Mouse (Mus musculus) heart, adult 9 months (tissue): ENCODE measurements at regions not wholly inside any gene's neighbourhood (a gene's known extent, or its start where the extent isn't known, plus 50 kb on each side); places are given as distances from the start of the nearest gene placed in this dataset.
"Not testable (repeated sequence)": the region's sequence is repeated elsewhere in the genome, so short reads cannot be mapped to it uniquely, and the experiment has no call there.

Experiments used
- DNase-seq, 2 experiments: peaks; one replicate each; pipeline ENCODE4 v3.0.0; 2022; ENCODE audit warnings: low spot score in 2 of 2

DNA sequence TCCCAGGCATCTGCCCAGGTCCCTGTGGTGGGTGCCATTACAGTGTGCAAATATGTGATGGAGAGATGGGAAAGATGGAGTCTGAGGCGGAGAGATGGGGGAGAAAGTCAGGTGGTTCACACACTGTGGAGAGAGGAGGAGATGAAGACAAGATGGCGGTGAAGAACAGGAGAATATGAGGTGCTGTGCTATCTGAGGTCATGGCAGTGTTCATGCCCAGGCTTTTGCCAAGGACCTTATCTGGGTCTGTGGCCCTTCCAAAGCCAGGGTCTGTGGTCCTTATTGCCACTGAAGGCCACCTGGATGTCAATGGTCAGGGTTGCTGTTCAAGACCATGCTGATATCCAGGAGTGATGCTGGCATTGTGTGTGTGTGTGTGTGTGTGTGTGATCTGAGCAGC, 212.8 kb downstream of the Diras2 start:
- no peak for DNase-seq

DNA sequence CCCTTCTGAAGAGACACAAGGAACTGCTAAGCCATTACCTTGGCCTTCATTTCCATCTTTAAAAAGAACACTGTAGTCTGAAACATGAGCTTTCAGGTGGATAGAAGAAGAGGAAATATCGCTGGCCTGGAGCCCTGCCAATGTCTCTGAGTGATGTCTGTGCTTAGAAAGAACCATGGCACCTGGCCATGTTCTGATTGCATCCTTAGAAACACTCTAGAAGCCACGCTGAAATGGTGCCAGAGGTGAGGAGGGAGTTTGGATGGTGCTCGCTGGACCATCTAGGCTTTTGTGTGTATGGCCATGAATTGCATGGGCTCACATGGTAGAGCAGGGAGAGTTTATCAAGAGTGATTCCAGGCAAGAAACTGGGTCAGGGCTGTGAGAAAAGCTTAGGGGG, 207.4 kb downstream of the Diras2 start:
- no peak for DNase-seq

DNA sequence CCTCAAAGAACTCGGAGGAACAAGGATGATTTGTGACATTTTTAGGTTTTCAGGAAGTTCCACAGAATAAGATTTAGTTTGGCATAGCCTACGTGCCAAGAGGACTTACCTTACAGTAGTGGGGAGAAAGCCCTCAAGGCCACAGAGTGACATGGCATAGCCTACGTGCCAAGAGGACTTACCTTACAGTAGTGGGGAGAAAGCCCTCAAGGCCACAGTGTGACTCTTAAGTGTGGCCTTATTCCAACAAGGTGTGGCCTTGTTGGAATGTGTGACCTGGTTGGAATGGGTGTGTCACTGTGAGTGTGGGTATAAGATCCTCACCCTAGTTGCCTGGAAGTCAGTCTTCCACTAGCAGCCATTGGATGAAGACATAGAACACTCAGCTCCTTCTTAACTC, 206.7 kb downstream of the Diras2 start:
- DNase-seq, result not testable (repeated sequence)

DNA sequence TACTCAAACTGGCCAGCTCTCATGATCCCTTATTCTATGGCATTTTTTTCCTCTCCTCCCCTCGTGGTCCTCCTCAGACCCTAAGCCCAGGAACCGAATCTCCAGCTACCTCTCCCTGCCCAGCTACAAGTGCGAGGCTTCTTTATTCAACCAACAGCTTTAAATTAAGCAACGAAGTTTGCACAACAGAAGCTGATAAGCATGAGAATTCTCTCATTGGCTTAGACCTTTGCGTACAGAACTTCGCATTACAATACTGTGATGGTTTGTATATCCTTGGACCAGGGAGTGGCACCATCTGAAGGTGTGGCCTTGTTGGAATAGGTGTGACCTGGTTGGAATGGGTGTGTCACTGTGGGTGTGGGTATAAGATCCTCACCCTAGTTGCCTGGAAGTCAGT, 205.4 kb downstream of the Diras2 start:
- DNase-seq, result not testable (repeated sequence)

DNA sequence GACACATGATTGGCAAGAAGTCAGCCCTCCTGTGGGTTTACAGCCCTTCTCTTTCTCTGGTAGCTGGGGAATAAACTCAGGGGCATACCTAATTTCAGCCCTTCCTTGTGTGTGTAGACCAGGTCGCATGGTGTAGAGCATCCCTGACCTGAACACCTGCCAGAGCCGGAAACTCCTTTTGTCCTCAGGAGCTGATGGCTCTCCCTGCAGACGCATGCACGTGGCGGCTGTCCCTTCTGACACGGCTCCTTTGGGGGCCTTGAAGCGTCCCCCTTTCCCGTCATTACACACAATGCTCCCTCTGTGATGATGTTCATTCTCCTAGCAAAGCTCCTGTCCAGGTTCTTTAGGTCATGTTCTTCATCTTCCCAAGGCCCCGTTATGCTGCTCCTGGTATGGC, 203.3 kb downstream of the Diras2 start:
- DNase-seq, result no peak

DNA sequence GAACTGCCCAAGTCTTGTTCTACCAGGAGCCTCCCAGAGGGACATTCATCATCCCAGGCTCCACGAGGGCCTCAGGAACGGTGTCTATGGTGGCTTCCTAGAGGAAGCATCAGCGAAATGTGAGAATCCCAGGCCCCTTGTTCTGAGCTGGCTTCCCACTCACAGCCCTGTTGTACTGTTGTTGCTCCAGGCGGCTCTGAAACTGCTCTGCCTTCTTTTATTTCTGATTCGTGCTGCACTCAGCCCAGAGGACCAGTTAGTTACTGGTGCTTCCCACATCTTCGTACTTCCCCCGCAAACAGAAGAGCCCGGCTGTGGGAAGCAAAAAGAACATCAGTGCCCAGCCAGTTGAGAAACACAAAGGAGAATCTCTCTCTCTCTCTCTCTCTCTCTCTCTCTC, 202.3 kb downstream of the Diras2 start:
- DNase-seq, result no peak

DNA sequence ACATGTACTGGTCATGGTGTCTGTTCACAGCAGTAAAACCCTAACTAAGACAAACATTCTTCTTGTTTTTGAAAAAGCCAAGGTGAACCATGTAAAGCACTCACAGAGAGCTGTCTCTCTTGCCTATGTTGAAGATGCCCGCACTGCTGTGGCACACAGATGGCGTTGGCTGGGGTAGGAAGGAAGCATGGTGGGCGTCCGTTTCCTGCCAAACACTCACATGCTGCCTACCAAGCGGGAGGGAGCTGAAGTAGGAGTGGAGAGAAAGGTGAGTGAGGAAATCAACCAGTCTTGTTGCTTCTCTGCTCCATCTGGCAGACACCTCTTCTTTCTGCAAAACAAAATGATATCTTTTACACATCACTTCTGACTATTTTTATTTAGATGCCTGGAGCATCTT, 200.0 kb downstream of the Diras2 start:
- DNase-seq, result no peak

DNA sequence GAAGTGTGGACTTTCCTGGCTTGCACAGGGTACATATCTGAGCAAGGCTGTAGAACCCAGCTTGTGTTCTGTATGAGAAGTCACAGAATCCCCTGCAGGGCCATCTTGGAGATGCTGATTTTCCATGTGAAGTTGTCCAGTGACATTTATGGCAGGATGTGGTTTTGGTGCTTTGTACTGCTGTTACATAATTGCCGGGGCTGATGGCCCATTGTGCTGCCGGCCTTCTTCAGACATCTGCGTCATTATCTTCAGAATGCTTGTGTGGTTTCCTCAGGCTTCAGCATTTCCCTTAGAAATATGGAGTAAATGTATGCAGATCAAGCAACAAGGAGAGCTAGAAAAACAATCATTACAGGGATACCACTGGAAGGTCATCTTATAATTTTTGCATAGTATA, 196.1 kb downstream of the Diras2 start:
- no peak for DNase-seq

DNA sequence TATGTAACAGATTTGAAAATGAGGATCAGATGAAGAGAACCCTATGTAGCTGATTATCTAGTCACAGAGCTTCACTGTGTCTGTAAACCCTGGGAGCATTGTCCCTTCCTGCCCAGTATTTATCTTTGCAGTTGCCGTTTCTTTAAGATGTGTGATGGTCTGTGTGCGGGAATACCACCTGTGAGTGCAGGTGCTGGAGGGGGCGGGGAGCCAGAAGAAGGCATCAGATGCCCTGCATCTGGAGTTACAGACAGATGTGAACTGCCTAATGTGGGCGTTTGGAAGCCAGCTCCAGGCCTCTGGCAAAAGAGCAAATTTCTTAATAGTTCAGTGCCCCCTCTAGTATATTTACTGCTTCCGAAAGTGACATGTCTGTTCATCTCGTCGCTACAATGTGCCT, 193.1 kb downstream of the Diras2 start:
- no peak for DNase-seq

DNA sequence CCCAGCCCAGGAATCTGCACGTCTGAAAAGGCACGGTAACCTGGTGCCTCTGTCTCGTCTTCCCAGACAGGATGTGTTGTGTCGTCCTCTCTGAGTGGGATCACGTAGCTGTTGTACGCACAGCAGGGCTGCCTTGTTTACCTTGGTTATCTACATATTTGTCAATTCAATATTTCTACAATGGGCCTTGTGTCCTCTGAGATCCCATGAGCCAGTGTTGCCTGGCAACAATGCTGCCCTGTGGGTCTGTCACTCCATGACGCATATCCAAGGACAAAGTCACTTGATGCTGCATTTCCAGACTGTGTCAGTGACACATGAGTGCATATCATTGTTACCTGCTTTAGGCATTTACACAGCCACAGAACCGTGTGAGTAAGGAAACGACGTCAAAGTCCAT, 191.9 kb downstream of the Diras2 start:
- no peak for DNase-seq

DNA sequence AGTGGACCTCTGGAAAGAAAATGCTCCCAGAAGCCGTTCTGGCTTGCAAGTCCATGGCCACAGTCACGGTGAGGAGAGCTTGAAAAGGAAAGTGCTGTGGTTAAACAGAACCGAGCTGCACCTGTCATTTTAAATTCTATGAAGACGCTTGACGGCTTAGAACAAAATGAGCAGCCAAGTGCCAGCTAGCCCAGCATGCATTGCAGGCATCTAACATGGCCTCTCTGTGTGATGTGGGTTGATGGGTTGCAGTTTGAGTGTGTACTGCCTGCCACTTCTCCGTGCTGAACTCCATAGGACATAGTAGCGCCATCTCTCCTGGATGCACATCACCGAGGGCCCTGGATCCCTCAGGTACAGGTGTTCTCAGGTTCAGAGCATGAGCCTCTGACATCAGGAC, 189.1 kb downstream of the Diras2 start:
- no peak for DNase-seq

DNA sequence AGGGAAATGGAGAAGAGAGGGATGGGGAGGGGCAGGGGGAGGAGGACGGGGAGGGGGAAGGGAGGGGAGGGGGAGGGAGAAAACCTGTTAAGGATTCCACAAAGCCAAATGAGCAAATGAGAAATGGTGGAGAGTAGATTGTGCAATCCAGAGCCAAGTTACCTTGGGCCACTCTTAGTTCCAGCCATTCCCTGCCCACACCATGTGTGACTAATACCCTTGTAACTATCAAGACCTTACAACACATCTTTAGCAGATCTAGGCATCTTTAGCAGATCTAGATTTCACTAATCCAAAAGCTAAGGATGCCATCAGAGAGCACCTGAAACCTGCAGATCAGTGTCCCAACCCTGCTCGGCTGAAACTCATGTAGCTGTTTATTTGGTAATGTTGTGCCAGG, 186.7 kb downstream of the Diras2 start:
- DNase-seq, result no peak

DNA sequence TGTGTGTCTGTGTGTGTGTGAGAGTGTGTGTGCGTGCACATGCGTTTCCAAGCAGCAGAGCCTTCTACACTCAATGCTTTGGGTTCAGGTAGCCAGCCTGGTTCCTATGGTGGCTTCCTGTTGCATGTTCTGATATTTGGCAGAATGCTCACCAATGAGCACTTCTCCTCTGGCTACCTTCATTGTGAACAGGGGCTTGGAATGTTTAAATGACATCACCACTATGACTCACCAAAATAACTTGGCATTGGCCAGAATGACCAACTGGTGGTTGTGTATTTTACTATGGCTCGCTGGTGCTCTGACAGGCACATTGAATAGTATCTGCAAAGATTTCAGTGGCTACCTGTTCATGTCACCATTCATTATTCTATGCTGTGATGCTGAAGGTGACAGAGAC, 186.2 kb downstream of the Diras2 start:
- peak; percentile 8 to 16 for DNase-seq

DNA sequence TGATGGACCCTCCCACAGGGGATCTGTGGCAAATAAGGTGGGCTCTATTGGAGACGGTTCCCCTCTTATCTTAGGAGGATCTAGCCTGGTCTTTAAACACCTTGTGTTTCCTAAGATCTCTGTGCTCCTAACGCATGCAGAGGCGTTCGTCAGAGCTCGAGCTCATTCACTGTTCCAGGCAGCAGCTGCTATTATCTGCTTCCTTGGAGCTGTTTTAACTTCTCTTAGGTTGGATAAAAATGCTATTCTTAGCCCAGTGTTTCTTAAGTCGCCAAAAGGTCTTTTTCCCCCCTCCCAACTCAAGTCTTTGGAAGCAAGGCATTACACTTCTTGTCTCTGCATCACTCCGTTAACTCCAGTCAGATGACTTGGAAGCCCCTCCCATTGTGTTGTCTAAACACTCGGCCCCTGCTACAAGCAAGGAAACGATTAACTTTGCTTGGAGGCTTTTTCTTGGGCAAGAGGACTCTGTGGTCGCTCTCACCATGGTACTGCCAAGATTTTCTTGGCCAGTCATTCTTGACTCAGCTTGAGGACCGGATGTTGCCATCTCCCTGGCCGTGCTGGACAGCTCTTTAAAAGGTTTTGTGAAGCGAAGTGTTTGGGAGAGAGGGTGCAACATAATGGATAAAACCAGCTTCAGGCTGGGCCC, 185.6 kb downstream of the Diras2 start:
- DNase-seq, result peak; percentile 2 to 11

DNA sequence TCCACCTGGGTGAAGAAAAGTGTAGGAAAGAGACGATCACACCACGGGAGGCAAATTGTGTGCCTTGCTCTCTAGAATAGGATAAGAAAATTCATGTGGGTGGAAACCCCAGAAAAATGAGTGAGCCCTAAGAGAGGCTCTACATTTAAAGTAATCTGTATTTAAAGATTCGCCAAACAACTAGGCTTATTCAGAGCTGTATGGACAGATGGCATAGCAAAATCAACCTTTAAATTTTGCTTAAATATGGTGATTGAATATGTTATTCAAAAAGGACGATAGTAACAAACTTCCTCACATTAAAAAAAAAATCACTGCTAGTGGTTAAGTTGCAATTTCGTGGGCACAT, 185.1 kb downstream of the Diras2 start:
- no peak for DNase-seq

DNA sequence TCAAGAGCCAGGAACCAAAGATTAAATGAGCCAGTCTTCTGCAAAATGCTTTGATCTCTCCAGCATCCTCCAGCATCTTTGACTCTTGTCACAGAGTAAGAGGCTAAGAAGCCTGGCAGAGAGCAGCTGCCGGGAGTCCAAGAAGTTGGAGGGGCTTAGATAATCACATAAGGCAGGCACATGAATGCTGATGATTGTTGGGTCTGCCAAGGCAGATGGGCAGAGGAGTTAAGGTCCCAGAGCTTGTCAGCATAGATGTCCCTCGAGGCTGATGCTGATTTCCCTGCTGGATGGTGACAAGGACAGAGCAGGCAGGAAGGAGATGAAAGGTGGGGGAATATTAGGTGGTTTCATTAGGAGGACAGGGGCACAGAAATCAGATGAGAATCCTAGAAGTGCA, 183.4 kb downstream of the Diras2 start:
- DNase-seq, result no peak

DNA sequence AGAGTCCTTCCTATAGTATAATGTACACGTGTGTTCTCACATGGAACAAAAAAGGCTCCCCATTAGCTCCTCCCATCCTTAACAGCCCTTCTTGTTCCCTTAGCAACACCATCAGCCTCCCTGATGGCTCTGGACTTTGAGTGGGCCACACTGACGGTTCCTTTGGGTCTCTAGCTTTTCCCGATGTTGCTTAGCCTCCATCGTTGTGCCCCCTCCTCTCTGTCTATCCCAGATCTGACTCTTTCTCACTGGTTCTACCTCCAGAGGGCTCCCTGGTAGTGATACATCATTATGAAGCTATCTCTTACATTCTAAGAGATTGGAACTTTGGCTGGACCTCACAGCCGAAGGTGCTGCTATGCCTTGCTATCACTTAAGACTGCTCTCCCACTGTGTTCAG, 181.5 kb downstream of the Diras2 start:
- no peak for DNase-seq

DNA sequence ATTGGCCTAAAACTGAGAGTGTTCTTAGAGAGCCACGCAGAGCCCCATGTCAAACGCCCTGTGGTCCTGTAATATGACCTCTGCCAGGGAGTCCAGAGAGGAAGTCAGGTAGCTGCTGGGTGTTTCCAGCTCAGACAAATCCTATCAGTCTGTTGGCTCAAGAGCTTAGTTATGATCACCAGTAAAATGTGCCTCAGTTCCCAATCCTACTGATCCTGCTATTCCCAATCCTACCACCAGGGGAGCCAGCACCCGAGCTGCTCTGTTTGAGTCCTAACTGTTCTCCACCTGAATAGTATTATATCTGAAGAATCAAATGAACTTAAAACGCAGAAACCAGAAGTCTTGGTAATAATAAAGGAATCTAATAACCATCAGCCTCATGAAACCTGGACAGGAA, 178.5 kb downstream of the Diras2 start:
- DNase-seq, result no peak

DNA sequence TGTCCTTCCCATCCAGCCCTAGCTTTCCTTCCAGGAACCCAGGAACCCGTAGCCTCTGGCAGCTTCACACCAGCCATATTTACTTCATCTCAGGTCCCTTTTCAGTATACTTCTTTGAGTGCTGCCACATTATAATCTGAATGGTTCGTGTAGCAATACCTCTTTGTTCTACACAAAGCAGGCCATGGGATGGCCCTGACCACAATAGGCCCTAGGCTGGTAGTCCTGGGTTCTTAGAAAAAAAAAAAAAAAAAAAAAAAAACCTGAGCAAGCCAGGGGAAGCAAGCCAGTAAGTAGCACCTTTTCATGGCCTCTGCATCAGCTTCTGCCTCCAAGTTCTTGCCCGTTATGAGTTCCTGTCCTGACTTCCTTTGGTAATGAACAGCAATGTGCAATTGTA, 177.6 kb downstream of the Diras2 start:
- DNase-seq, result no peak

DNA sequence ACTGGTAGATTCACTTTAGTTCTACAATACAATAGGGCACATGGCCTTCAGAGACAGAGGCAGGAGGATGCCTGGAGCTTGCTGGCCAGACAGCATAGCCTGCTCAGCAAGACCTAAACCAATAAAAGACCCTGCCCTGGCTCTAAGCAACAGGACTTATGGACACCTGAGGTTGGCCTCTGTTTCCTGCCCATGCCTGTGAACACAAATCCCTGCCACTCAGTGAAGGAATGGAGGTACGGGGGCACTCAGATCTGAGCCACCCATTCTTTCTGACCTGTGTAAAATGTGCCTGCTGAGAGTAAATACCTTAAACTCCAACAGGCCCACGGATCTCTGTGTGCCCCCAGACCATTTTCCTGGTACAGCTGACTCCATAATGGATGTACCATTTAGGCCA, 177.1 kb downstream of the Diras2 start:
- DNase-seq, result no peak

DNA sequence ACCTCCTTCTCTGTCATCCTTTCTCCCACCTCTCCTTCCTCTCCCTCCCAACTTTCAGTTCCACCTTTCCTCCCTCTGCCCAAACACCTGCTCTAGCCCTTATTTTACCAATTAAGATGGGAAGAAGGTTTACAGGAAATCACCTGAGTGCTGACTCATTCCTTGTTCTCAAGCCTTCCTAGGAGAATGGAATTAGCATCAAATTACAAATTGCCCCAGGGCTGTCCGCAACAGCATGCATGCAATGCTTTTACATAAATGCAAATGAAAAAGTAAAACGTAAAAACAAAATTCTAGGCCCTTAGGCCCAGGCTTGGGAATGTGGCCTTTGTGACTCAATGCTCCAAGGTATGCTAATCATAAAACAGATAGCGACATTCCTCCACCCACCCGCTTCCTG, 175.2 kb downstream of the Diras2 start:
- DNase-seq, result not testable (repeated sequence)

DNA sequence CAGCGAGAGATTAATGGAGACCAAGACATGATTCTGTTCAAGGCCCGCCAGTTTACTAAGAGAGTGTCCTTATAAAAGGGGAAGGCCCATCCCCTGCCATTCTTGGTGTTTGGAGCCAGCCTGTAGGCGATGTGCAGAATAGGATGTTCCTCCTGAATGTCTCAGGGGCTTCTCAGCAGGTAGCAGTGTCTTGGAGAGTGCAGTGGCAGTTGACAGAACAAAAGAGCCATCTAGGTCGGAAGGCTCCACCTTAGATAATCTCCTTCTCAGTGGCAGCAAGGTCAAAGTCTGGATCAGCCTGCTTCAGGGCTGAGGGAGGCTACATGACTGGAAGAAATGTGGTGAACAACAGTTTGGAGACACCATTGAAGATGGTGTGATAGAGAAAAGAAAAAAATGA, 171.7 kb downstream of the Diras2 start:
- not testable (repeated sequence) for DNase-seq

DNA sequence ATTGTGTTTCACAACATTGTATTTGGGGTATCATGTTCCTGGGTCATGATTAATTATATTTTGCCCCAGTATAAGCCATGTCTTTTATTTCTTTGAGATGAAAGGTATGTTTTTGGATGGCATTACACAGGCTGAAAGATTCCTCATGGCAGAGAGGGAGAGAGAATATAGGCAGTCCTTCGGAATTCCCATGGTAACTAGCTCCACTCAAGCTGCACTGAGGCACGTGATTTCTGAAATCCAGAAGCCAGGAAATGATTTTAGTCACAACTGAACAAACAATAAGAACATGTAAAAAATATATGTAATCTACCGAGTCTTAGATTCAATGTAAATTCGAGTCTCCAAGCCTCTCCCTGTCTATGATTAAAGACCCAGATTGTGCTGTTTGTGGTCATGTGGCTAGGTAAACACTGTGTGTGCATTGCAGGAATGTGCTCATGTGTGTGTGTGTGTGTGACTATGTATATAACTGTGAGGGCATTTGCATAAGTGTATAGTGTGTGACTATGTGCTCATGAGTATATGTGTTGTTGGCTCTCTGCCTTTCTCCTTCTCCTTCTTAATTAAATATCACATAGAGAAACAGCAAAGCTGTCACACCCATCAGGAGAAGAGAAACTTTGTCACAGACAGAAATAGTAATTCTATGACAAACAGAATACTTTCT, 169.8 kb downstream of the Diras2 start:
- DNase-seq, result no peak

DNA sequence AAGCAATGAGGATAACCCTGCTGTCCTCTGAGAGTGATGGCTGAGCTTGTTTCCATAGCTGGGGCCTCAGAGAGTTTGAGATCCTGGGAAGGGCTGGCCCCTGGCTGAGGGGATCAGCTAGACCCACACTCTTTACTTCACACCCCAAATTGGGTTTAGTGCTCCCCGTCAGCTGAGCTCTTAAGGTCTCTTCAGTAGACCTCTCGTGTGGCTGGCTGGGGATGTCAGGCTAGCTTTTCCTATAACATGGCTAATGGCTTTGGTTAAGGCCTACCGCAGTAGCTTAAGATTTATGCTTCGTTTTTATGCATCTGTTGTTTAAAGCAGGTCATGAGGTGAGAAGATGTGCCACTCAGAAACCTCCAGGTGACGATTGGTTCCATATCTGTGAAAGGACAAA, 168.8 kb downstream of the Diras2 start:
- DNase-seq, result no peak
